Mouse (Mus musculus): ENCODE measurements around the gene Ankfn1.

DNA sequence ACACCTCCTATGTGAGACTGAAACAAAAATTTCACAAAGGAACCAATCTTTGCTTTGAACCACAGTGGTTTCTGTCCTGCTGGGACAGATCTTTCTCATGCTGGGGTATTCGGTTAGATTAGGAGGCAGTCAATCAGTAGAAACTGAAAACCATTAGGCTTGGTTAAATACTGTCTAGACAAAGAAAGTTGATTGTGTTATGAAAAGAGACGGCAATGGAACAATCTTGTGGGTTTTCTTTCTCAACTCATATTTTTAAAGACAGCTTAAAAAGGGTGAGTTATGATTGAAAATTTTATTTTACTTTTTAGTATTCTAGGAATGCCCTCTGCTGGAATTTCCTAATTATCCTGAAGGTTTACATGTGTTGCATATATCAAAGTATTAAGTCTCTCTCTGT is 191.1 kb downstream of the Ankfn1 start:
- TF ChIP-seq MYOG (IDR thresholded peaks at IDR 0.05; ENCODE audit: control insufficient read depth in 1 of 3, insufficient read depth in 1 of 3, insufficient read length in 2 of 3, low read depth in 2 of 3) (no peak), POLR2A (IDR thresholded peaks at IDR 0.05; ENCODE audit: insufficient read length, low read depth) (no peak), USF1 (IDR thresholded peaks at IDR 0.05; ENCODE audit: low read depth) (no peak), MAX (IDR thresholded peaks at IDR 0.05; ENCODE audit: low read depth) (no peak)
